Mouse (Mus musculus): ENCODE data around the gene Ppm1n. TPM values are rescaled to one million over a fixed set of nuclear protein-coding genes. Genes with fewer than 3 reads are reported as not detected.

Ppm1n gene
- polyA plus RNA-seq, 1 experiment from 2014 or later: 0.19 TPM

DNA sequence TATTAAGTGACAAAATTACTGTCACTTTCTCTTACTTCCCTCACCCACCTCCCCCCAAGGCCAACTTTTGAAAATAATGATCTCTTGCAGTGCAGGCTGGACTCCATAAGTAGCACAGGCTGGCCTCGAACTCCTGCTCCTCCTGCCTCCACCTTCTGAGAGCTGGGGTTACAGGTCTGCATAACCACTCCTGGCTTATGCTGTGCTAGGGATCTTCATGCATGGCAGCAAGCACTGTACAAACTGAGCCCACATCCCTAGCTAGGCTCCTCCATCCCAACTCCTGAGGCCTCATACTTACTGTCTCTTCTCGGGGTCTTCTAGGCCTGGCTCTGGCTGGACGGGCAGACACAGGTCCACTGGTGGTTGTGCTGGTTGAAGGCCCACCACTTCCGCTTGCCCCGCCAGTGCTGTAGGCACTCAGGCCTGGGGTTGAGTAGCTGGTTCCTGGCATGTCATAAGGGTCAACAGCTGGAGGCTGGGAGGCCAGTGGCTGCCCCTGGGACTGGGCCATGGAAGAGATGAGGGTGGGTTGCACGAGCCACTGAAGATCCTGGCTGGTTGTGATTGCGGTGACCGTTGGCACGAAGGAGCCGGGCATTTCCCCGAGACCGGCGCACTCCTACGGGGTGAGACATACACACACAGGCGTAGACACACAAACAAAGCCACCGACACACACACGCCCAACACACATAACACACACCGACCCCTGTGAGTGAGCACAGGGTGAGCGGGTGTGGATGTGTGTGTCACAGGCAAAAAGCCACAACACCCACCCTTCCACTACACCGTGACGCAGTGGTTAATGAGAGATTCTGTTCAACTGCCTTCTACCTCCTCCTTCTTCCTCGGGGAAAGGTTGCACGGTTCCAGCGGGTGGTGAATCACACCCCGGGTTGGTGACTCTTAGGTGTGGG lies 27.2 kb upstream of the Ppm1n start:
- no peak overlapping the region for H3K4me3 ChIP-seq

DNA sequence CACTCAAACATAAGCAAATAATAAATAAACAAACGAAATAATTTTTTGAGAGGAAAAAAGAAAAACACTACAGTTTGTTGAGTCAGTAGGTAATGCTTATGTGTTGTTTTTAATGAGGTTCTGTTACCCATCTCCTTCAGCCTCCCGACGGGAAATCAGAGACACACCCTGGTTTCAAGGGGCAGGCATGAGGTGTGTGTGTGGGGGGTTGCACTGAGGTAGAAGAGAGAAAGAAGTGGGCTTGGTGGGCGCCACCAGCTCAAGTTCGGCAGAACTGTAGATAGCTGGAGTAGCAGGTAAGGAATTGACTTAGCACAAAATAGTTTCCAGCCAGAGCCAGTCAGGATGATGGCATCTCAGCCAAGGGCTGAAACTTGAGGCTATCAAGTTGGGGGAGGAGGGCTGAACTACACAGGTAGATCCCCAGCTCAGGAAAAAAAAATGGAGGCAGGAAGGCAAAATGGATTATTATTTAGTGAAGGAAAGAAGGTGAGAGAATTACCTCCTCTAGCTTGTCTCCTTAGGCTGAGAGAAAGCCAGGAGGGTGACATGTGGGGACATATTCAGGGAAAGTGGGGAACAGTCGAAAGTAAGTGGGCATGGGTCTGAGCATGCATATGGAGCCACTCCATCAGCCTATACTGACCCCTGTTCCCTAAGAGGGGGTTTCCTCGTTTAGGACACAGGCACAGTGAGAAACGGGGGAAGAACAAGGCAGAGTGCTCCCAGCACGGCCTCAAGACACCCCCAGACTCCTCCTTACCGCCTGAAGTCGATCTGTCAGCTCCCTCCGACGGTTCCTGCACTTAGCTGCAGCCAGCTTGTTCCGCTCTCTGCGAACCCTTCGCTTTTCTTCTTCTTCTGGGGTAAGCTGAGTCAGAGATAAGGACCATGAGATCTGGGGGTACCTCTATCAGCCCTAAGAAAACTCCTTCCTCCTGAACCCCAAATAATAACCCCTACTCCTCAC lies 26.2 kb upstream of the Ppm1n start:
- 46% methylated on average over 16 of the region's 16 CpGs for WGBS
- H3K27ac ChIP-seq: no peak overlapping the region
- no peak overlapping the region for H3K4me3 ChIP-seq
- no peaks in the 10 kb centered on the region for H3K9me3 ChIP-seq
- H3K4me2 ChIP-seq: no peak overlapping the region
- peaks cover 65% of the 10 kb centered on the region for H3K27me3 ChIP-seq
- no peak overlapping the region for H3K9ac ChIP-seq
- no peak for ATAC-seq (ENCODE audit: insufficient number of reproducible peaks, low FRiP score, low TSS enrichment, low read depth)
- H3K4me1 ChIP-seq: peaks cover 50% of the 10 kb centered on the region
- no peaks in the 10 kb centered on the region for H3K36me3 ChIP-seq

More for the DNA sequence above, 27.2 kb upstream of the Ppm1n start:
- Histone ChIP-seq H3K9ac (no peak overlapping the region), H3K9me3 (no peaks in the 10 kb centered on the region), H3K4me1 (peaks cover 44% of the 10 kb centered on the region), H3K27me3 (peaks cover 63% of the 10 kb centered on the region), H3K27ac (no peak overlapping the region), H3K36me3 (no peaks in the 10 kb centered on the region), H3K4me2 (no peak overlapping the region)
- ATAC-seq (ENCODE audit: insufficient number of reproducible peaks, low FRiP score, low TSS enrichment, low read depth): no peak
- WGBS: 69% methylated on average over 25 of the region's 25 CpGs

DNA sequence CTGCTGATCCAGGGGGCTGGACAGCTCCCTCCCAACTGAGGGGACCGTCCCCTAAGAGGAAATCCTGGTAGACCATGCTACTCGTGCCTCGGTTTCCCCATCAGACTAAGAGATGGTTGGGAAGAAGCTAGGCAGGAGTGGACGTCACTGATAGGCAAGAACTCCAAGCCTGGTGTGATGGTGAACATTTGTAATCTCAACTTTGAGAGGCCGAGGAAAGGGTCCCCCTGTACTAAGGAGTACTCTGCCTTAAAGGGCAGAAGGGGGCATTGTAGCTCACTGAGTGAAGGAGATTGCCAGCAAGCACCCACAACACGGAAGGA lies 25.5 kb upstream of the Ppm1n start:
- Histone ChIP-seq H3K27me3 (peaks cover 65% of the 10 kb centered on the region), H3K9ac (no peak overlapping the region), H3K9me3 (no peaks in the 10 kb centered on the region), H3K4me3 (no peak overlapping the region), H3K27ac (no peak overlapping the region), H3K36me3 (no peaks in the 10 kb centered on the region), H3K4me2 (no peak overlapping the region), H3K4me1 (peaks cover 48% of the 10 kb centered on the region)
- no peak for ATAC-seq (ENCODE audit: insufficient number of reproducible peaks, low FRiP score, low TSS enrichment, low read depth)
- WGBS: 10% methylated on average over 6 of the region's 6 CpGs

DNA sequence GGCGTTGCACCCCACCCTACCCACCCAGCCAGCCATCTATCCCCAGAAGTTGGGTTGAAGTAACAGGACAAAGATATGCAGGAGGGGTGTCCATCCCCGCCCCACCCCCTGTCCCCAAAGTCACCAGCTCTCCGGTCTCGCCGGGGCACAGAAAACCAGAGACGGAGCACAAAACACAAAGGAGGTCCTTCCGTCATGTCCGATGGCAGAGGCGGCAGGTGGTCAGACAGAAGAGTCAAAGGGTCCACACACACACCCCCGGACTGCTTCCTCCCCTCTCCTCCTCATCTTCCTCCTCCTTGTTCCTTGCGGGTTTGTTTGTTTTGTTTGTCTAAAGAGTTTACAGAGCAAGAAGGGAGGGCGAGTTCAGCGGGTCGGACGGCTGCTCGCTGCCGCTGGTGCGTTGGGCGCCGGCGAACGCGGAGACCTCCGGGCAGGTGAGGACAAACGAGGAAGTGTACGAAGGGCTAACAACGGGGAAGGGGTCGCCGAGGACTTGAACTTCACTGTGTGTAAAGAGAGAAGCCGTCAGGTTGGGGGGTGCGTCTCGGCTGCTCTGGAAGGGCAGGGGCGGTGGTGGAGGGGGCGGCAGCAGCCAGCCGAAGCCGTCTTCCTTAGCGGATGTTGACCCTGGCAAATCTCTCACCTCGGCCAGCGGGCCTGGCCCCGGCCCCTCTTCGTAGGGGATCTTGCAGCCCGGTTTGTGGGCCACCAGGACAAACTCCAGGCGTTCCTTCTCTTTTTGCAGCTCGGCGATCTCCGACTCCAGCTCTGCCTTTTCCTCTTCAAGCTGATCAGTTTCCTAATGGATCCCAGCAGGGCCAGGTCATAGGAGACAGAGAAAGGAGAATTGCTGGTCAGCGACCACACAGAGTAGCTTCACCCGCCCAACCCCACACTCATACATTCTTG lies 24.9 kb upstream of the Ppm1n start:
- Histone ChIP-seq H3K27ac (no peak overlapping the region), H3K9ac (0 out of 2 replicates have a peak overlapping the region, but pooled peaks have one; percentile 17), H3K4me2 (peak overlapping the region; percentile 52), H3K36me3 (no peaks in the 10 kb centered on the region), H3K4me3 (peak overlapping the region; percentile 33), H3K4me1 (peaks cover 49% of the 10 kb centered on the region), H3K9me3 (no peaks in the 10 kb centered on the region), H3K27me3 (peaks cover 65% of the 10 kb centered on the region)
- WGBS: 3% methylated on average over 48 of the region's 48 CpGs
- no peak for ATAC-seq (ENCODE audit: insufficient number of reproducible peaks, low FRiP score, low TSS enrichment, low read depth)

DNA sequence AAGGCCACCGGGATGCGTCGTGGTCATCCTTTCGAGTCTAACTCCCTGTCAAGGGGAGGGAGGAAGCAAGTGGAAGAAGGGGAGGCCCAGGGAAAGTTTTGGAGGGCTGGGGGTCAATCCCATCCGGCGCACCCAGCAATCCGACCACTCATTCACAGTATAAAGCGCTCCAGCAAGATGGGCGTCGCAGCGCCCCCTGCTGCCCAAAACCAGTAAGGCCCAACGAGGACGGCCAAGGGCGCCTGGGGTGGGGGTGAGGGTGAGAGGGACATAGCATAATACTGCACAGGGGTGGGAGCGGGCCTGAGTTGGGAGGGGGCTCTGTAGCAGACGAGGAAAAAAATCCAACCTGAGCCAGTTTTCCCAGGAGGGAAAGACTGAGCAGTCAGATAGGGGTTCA lies 23.9 kb upstream of the Ppm1n start:
- ATAC-seq (ENCODE audit: insufficient number of reproducible peaks, low FRiP score, low TSS enrichment, low read depth): no peak
- WGBS: 2% methylated on average over 16 of the region's 16 CpGs
- Histone ChIP-seq H3K4me3 (peak overlapping the region; percentile 22), H3K4me1 (peaks cover 41% of the 10 kb centered on the region), H3K36me3 (no peaks in the 10 kb centered on the region), H3K4me2 (peak overlapping the region; percentile 24), H3K9me3 (no peaks in the 10 kb centered on the region), H3K9ac (no peak overlapping the region), H3K27ac (no peak overlapping the region), H3K27me3 (peaks cover 65% of the 10 kb centered on the region)

DNA sequence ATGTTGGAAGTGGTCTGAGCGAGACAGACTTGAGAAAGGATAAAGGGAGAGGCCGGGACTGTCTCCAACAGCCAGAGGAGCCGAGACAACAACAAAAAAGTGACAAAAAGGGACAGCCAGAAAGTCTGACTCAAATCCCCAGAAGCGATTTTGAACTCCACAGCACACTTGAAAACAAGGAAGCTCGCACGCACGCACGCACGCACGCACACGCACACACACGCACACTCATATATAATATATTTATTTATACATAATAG lies 23.1 kb upstream of the Ppm1n start:
- Histone ChIP-seq H3K9ac (no peak overlapping the region), H3K4me3 (no peak overlapping the region), H3K4me1 (peaks cover 39% of the 10 kb centered on the region), H3K4me2 (no peak overlapping the region), H3K27me3 (peaks cover 65% of the 10 kb centered on the region), H3K27ac (no peak overlapping the region), H3K36me3 (no peaks in the 10 kb centered on the region), H3K9me3 (no peaks in the 10 kb centered on the region)
- WGBS: 76% methylated on average over 12 of the region's 12 CpGs
- no peak for ATAC-seq (ENCODE audit: insufficient number of reproducible peaks, low FRiP score, low TSS enrichment, low read depth)

DNA sequence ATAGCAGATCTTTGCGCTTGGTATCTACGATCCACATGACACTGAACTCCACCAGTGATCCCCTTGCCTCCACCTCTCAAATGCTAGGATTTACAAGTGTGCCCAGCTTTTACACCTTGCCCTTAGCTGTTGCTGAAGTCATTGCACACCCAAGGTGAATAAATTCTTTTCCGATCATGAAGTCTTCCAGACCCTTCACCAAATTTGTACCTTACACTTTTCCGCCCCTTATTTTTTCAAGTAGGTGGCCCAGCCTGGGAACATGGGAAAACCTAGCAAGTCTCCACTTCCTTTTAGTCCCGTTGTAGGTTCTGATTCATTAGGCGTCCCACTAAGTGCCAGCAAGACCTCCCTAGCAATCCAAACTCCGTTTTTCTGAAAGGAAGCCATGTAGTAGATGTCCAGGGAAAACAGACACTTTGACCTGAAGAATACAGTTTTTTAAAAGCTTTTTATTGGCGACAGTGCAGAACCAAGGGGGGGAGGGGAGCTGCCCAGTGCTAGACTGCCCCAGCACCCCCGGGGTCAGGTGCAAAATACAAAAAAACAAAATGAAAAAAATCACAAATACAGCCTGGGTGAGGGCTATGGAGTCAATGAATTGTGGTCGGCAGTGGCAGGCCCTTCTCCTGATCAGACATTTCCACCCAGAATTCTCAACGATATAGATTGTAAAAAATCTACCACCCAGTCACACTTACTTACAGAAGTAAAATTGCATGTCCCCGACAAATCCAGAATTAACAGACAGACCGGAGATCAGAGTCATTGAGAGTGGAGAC lies 22.6 kb upstream of the Ppm1n start:
- no peak for ATAC-seq (ENCODE audit: insufficient number of reproducible peaks, low FRiP score, low TSS enrichment, low read depth)
- Histone ChIP-seq H3K27ac (no peak overlapping the region), H3K36me3 (no peaks in the 10 kb centered on the region), H3K4me2 (no peak overlapping the region), H3K27me3 (peaks cover 61% of the 10 kb centered on the region), H3K9ac (no peak overlapping the region), H3K4me1 (peaks cover 34% of the 10 kb centered on the region), H3K9me3 (no peaks in the 10 kb centered on the region), H3K4me3 (peak overlapping the region; percentile 49; the same call in 1 of the 2 replicates)
- WGBS: 46% methylated on average over 13 of the region's 13 CpGs

DNA sequence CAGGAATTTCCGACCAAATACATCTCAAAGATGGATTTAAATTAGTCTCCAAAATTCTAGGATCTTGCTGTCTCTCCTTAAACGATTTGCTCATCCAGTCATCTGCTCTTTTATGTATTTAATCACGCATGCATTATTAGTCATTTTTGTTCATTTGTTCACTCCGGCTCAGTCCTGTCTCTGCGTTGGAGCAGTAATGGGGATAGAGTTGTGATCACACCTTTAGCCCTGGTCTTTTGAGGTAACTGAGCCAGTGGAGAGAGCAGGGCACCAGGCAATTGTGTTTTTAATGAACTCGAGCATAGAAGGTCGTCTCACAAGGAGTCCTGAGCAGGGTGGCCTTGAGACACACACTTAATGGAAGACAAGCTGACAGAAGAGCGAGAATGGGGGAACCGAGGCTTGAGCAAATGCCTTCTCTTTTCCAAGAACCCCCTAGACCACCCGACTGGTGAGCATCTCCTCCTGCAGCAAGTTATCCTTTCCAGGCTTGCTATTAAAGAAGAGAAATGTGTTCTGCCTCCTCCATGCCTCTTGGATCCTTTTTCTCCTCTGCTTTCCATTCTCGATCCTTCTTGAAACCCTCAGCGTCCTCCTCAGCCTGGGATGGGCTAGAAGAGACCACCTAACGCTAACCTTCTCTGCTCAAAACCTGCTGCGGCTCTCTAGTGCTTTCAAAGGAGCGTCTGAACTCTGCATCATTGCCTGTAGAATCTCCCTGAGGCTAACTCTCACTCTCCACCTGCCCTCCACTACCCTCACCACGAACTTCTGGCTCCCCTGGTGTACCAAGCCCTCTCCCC lies 21.8 kb upstream of the Ppm1n start:
- no peak for ATAC-seq (ENCODE audit: insufficient number of reproducible peaks, low FRiP score, low TSS enrichment, low read depth)
- Histone ChIP-seq H3K4me3 (peak overlapping the region; percentile 49), H3K36me3 (no peaks in the 10 kb centered on the region), H3K4me2 (peak overlapping the region; percentile 41), H3K9me3 (no peaks in the 10 kb centered on the region), H3K4me1 (peaks cover 32% of the 10 kb centered on the region), H3K27ac (no peak overlapping the region), H3K27me3 (peaks cover 53% of the 10 kb centered on the region), H3K9ac (no peak overlapping the region)
- 12% methylated on average over 16 of the region's 16 CpGs for WGBS

DNA sequence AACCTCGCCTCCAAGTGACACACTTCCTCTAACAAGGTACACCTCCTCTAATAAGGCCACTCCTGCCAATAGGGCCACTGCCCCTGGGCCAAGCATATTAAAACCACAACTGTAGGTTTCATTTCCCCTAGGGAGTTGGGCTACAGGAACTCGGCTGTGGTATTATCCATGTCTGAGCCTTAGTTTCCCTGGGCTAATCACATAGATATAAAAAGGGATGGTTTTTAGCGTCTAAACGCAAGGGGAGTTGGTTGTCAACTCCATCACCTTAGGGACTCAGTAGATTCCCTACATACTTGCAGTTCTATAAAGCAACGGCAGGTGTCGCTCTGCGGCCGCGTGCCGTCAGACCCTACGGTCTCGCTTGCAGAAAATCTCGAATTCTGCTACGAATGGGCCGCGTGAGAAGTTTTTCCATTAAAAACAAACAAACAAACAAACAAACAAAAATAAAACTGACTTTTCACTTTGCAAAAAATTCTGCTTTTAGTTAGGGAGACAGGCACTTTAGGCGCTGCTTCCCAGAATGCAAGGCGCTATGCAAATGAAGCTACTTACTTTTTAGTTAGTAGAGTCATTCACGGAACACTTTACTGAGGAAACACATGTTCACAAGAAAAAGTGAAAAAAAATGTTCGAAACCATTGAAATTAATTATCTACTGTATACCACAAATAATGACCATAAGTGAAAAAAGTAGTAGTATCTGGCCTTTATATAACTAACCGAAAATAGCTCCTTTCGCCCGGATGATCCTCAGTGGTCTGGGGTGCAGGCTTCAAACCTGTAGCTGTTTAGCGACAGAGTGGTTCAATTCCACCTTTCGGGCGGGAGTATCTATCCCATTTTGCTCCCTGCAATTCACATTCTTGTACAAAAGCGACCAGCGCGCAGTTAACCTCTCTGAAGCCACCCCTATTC lies 20.9 kb upstream of the Ppm1n start:
- H3K4me1 ChIP-seq: peaks cover 32% of the 10 kb centered on the region
- H3K9me3 ChIP-seq: no peaks in the 10 kb centered on the region
- no peaks in the 10 kb centered on the region for H3K36me3 ChIP-seq
- peak overlapping the region; percentile 41 for H3K4me2 ChIP-seq
- no peak overlapping the region for H3K9ac ChIP-seq
- ATAC-seq (ENCODE audit: insufficient number of reproducible peaks, low FRiP score, low TSS enrichment, low read depth): peak; percentile 81
- WGBS: under 1% methylated on average over 29 of the region's 29 CpGs
- no peak overlapping the region for H3K27ac ChIP-seq
- peak overlapping the region; percentile 49 for H3K4me3 ChIP-seq
- peaks cover 44% of the 10 kb centered on the region for H3K27me3 ChIP-seq

DNA sequence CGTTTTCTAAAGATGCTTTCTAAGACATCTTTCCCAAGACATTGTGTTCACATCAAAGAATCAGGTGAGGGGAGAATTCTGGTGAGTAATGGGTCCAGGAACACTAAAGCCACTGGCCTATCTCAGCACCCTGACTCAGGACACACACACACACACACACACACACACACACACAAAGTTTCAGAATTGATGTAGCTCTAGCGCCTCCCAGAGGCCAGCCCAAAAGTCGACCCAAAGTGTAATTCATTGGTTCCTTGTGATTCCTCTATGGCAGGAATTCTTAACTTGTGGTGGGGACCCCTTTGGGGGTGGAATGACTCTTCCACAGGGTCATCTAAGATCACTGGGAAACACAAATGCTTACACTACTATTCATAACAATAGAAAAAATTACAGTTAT lies 19.3 kb upstream of the Ppm1n start:
- Histone ChIP-seq H3K4me3 (no peak overlapping the region), H3K9ac (no peak overlapping the region), H3K27ac (no peak overlapping the region), H3K9me3 (no peaks in the 10 kb centered on the region), H3K4me2 (no peak overlapping the region), H3K27me3 (peaks cover 29% of the 10 kb centered on the region), H3K36me3 (no peaks in the 10 kb centered on the region), H3K4me1 (peaks cover 23% of the 10 kb centered on the region)
- ATAC-seq (ENCODE audit: insufficient number of reproducible peaks, low FRiP score, low TSS enrichment, low read depth): no peak
- WGBS: 23% methylated on average over 3 of the region's 3 CpGs
